Mouse (Mus musculus): Measurements from ENCODE around the gene Rbfox3. TPM values are rescaled to one million over a fixed set of nuclear protein-coding genes. Genes with fewer than 3 reads are reported as not detected.

The Rbfox3 gene
- polyA plus RNA-seq, 1 experiment, result not detected

DNA sequence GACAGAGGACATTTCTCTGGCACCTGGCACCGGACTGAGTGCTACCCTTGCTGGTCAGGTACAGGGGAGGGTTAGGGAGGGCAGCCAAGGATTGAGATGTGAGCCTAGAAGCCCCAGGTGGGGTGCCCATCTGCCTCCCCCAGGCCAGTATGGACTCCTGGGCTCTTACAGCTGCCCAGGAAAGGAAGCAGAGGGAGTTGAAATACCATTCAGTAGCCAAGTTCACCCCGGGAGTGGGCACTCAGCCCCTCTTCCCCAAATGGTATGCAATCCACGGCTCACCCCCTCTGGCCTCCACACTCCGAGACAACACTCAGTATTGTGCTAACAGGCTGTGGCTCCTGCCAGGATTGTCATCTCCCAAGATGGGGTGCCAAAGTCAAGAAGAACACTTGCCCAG, 74.5 kb downstream of the Rbfox3 start:
- TF ChIP-seq POLR2A (IDR thresholded peaks at IDR 0.05; ENCODE audit: borderline replicate concordance, low read depth, low read length) (no peak), CTCF (IDR thresholded peaks at IDR 0.05; ENCODE audit: low read depth, low read length) (no peak)
- no peak overlapping the region for H3K4me3 ChIP-seq (ENCODE audit: insufficient read depth, low read length)
- H3K27ac ChIP-seq (ENCODE audit: insufficient read depth, low read depth, low read length), result no peak overlapping the region
- no peaks in the 10 kb centered on the region for H3K4me1 ChIP-seq (ENCODE audit: control insufficient read depth, insufficient read depth, low read length)

DNA sequence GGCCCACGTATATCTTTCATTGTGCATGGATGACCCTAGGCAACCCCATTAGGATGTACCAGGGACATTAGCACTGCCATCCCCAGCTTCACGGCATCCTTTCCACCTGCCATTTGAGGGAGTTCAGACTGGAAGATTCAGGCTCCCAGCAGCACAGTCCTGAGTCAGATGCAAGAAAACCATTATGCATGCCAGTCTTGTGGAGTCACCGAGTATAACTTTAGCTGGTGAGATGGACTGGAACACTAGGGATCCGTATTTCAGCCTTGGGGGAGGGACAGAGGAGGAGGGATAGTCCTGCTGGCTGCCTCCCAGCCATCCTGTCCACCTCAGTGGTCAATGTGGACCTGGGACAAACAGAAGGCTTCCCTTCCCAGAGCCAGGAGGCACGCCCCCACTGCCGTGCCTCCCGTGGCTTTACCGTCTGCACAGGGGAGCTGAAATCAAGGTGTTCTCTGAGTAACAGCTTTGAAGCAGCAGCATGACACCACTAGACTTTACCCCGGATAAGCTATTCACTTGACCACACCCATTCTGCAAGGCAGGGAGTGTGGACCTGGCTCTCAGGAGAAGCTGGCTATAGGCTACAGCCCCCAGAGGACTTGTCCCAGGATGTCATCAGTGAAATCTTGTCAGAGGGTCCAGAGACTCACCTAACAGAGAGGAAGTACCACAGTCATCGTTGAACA, 78.5 kb downstream of the Rbfox3 start:
- H3K27ac ChIP-seq (ENCODE audit: insufficient read depth, low read depth, low read length), result no peak overlapping the region
- no peak overlapping the region for H3K4me3 ChIP-seq (ENCODE audit: insufficient read depth, low read length)
- H3K4me1 ChIP-seq (ENCODE audit: control insufficient read depth, insufficient read depth, low read length), result no peaks in the 10 kb centered on the region
- TF ChIP-seq CTCF (IDR thresholded peaks at IDR 0.05; ENCODE audit: low read depth, low read length) (no peak), POLR2A (IDR thresholded peaks at IDR 0.05; ENCODE audit: borderline replicate concordance, low read depth, low read length) (no peak)

DNA sequence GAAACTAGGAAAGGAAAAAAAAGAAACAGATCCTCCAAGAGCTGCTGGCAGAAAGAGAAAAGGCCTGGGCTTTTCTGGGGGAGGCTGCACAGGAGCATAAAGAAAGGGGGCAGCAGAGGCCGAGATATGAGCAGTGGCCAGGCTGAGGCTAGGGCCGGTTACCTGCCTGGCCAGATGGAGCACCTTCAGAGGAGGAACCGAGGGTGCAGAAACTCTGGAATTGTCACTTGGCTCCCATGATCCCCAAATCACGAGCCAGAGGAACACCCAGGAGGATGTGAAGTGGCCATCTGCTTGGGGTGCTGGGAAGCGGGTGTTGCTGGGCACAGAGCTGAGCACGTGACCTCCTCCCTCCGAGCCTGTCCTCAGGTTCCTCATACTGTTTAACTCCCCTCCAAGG, 79.7 kb downstream of the Rbfox3 start:
- H3K27ac ChIP-seq (ENCODE audit: insufficient read depth, low read depth, low read length), result no peak overlapping the region
- no peaks in the 10 kb centered on the region for H3K4me1 ChIP-seq (ENCODE audit: control insufficient read depth, insufficient read depth, low read length)
- no peak overlapping the region for H3K4me3 ChIP-seq (ENCODE audit: insufficient read depth, low read length)
- TF ChIP-seq CTCF (IDR thresholded peaks at IDR 0.05; ENCODE audit: low read depth, low read length) (no peak), POLR2A (IDR thresholded peaks at IDR 0.05; ENCODE audit: borderline replicate concordance, low read depth, low read length) (no peak)

DNA sequence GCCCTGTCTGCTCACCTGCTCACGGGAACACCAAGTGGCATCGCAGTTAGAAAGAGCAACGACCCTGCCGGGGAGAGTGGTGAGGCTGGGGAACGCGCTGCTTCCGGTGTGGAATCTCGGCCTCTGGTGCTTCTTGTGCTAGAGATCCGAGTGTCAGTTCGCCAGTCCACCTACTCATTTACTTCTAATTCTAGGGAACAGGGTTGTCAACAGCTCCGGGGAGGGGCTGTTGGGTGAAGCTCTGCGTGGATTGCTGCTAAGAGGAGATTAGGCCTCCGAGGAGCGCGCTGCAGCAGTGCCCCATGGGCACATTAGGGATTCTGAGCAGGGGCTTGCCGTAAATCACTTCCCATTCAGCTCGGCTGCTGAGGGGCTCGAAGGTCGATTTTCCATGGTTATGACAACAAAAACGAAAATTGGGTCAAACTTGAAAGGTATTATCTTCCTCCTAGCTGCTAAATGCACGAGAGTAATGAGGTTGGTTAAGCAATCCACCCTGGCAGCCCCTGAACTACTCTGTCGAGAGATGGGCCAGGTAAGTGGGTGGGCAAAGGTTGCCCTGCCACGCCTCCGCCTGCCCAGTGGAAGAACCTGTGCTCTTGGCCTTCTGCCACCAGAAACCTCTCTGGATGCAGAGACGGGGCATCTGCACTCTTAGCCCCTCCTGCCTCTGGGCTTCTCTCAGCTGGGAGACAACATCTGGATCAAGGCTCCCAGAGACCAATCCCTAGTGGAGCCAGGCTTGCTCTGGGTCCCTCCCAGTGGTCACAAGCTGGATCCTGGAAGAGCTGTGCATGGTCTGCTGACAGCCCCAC, 85.9 kb downstream of the Rbfox3 start:
- Histone ChIP-seq H3K4me1 (ENCODE audit: control insufficient read depth, insufficient read depth, low read length) (no peaks in the 10 kb centered on the region), H3K27ac (ENCODE audit: insufficient read depth, low read depth, low read length) (no peak overlapping the region), H3K4me3 (ENCODE audit: insufficient read depth, low read length) (no peak overlapping the region)
- TF ChIP-seq CTCF (IDR thresholded peaks at IDR 0.05; ENCODE audit: low read depth, low read length), result no peak
- no peak for TF ChIP-seq POLR2A (IDR thresholded peaks at IDR 0.05; ENCODE audit: borderline replicate concordance, low read depth, low read length)

DNA sequence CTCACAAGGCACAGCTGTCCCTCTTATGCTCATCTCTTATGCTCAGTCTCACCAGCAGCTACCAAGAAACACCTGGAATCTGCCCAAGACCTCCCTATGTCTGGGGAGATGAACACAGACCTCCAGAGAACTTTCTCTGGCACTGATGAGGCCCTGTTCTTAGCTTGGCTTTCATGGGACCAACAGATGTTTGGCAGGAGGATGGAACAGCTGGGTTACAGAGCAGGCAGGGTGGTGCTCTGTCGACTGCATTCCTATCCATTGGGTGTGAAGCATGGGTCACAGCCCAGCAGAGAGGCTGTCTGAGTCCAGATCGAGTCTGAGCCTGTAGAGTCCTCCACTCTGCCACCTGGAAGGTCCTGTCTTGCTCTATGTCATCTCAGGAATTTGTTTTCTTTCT, 90.0 kb downstream of the Rbfox3 start:
- no peak overlapping the region for H3K4me3 ChIP-seq (ENCODE audit: insufficient read depth, low read length)
- H3K27ac ChIP-seq (ENCODE audit: insufficient read depth, low read depth, low read length), result no peak overlapping the region
- TF ChIP-seq CTCF (IDR thresholded peaks at IDR 0.05; ENCODE audit: low read depth, low read length) (no peak), POLR2A (IDR thresholded peaks at IDR 0.05; ENCODE audit: borderline replicate concordance, low read depth, low read length) (no peak)
- no peaks in the 10 kb centered on the region for H3K4me1 ChIP-seq (ENCODE audit: control insufficient read depth, insufficient read depth, low read length)

DNA sequence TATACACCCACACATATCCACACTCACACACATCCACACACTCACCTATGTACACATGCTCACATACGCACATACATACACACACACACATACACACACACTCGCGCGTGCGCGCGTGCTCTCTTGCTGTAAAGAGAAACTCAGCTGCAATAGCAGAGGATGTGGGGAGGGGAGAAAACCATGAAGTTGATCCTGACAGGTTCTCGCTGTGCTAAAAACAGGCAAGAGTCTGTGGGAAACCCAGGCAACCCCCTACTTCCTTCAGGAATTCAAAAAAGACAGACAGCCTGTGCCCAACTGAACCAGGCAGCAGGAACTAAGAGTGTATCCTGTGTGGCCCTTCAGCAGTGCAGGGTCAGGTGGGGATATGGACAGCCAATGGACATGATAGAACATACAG, 92.9 kb downstream of the Rbfox3 start:
- H3K27ac ChIP-seq (ENCODE audit: insufficient read depth, low read depth, low read length), result no peak overlapping the region
- no peaks in the 10 kb centered on the region for H3K4me1 ChIP-seq (ENCODE audit: control insufficient read depth, insufficient read depth, low read length)
- TF ChIP-seq POLR2A (IDR thresholded peaks at IDR 0.05; ENCODE audit: borderline replicate concordance, low read depth, low read length), result no peak
- TF ChIP-seq CTCF (IDR thresholded peaks at IDR 0.05; ENCODE audit: low read depth, low read length), result no peak
- no peak overlapping the region for H3K4me3 ChIP-seq (ENCODE audit: insufficient read depth, low read length)

DNA sequence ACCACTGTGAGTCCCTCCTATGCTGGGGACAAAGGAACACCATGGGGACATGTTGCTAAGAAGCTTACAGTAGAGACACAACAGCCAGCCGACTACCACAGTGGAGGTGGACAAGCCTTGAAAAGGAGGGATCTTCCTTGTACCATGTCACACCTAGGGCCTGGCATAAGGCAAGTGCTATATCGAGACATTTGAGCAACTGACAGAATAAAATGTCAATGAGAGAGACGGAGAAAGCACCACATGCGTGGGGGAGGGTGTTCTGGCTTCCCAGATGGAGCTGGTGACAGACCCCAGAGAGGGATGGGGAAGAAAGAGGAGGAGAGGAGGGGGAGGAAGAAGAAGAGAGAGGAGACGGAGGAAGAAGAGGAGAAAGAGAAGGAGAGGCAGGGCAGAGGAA, 96.3 kb downstream of the Rbfox3 start:
- TF ChIP-seq POLR2A (IDR thresholded peaks at IDR 0.05; ENCODE audit: borderline replicate concordance, low read depth, low read length) (no peak), CTCF (IDR thresholded peaks at IDR 0.05; ENCODE audit: low read depth, low read length) (no peak)
- no peak overlapping the region for H3K27ac ChIP-seq (ENCODE audit: insufficient read depth, low read depth, low read length)
- H3K4me1 ChIP-seq (ENCODE audit: control insufficient read depth, insufficient read depth, low read length), result no peaks in the 10 kb centered on the region
- no peak overlapping the region for H3K4me3 ChIP-seq (ENCODE audit: insufficient read depth, low read length)

DNA sequence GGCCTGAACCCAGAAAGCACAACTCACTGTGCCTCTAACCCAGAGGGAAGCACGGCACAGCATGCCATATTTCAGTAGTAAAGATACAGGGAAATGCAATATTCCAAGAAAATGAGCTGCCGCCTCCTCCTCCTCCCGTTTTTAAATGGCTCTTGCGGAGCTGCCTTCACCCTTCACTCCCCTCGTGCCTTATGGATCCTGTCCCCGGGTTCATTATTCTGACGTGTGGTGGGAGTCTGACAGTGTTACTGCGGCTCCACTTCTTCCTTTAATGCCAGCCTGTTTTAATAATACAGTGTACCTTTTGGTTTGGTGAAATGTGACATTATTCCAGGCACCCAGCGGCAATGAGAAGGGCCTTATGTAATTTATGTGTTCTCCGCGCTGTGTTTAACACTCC, 97.5 kb downstream of the Rbfox3 start:
- H3K4me3 ChIP-seq (ENCODE audit: insufficient read depth, low read length), result no peak overlapping the region
- no peaks in the 10 kb centered on the region for H3K4me1 ChIP-seq (ENCODE audit: control insufficient read depth, insufficient read depth, low read length)
- no peak for TF ChIP-seq CTCF (IDR thresholded peaks at IDR 0.05; ENCODE audit: low read depth, low read length)
- TF ChIP-seq POLR2A (IDR thresholded peaks at IDR 0.05; ENCODE audit: borderline replicate concordance, low read depth, low read length), result no peak
- no peak overlapping the region for H3K27ac ChIP-seq (ENCODE audit: insufficient read depth, low read depth, low read length)

DNA sequence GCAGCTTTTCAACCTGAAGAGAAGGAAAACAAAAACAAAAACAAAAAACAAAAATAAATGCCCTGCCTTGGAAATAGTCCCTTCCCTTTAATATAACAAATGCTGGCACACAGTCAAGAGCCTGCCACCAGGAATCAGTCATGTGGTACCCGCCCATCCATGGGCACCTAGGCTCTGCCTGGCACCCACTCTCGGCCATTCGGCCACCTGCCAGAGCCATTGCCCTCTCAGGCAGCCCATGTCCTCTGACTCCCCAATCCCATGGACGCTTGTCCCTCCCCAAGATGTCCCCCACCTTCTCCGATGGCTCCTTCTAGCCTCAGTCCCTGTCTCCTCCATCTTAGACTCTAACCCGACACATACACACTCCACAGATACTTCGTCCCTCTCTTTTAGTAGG, 100.0 kb downstream of the Rbfox3 start:
- no peak for TF ChIP-seq CTCF (IDR thresholded peaks at IDR 0.05; ENCODE audit: low read depth, low read length)
- TF ChIP-seq POLR2A (IDR thresholded peaks at IDR 0.05; ENCODE audit: borderline replicate concordance, low read depth, low read length), result no peak
- no peak overlapping the region for H3K4me3 ChIP-seq (ENCODE audit: insufficient read depth, low read length)

DNA sequence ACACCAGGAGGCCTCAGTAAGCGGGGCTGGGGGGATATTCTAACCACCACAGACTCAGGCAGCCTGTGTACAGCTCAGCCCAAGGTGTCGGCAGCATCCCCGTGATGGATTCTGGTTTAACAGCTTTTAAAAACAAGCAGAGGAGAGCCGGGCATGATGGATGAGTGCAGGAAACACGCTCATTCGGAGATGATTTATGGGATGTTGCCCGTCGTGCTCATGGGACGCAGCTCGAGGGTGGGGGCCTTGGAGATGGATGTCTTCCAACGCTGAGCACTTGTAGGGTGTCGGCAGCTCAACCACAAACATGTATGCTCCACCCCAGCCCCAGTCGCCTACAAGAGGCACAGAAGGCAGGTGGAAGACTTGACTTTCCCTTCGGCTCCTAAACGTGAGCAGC, 103.9 kb downstream of the Rbfox3 start:
- TF ChIP-seq CTCF (IDR thresholded peaks at IDR 0.05; ENCODE audit: low read depth, low read length), result no peak
- no peak for TF ChIP-seq POLR2A (IDR thresholded peaks at IDR 0.05; ENCODE audit: borderline replicate concordance, low read depth, low read length)
- Histone ChIP-seq H3K4me3 (ENCODE audit: insufficient read depth, low read length) (no peak overlapping the region), H3K4me1 (ENCODE audit: control insufficient read depth, insufficient read depth, low read length) (no peaks in the 10 kb centered on the region)

More for the DNA sequence above, 100.0 kb downstream of the Rbfox3 start:
- Histone ChIP-seq H3K27ac (ENCODE audit: insufficient read depth, low read depth, low read length) (no peak overlapping the region), H3K4me1 (ENCODE audit: control insufficient read depth, insufficient read depth, low read length) (no peaks in the 10 kb centered on the region)

More for the DNA sequence above, 103.9 kb downstream of the Rbfox3 start:
- H3K27ac ChIP-seq (ENCODE audit: insufficient read depth, low read depth, low read length), result no peak overlapping the region

Data from bone marrow macrophage, adult 2 months (primary cell).